Mouse (Mus musculus) kidney, adult 2 months (tissue): ENCODE results near the gene Homez.

Source experiments
- CTCF ChIP-seq: fragments of 200-500 bp; conservative IDR thresholded peaks from 2 replicates; pipeline ENCODE4 v1.5.1; 2011; ENCODE audit warnings: low read depth, mild to moderate bottlenecking, control low read depth, low read length, moderate library complexity, mixed read lengths; ENCODE audit not compliant: insufficient read depth, insufficient read length
- POLR2A ChIP-seq: fragments of 200-500 bp; IDR thresholded peaks from one replicate; pipeline ENCODE4 v1.6.1; 2011; ENCODE audit warnings: low read depth, low read length, control low read depth

DNA sequence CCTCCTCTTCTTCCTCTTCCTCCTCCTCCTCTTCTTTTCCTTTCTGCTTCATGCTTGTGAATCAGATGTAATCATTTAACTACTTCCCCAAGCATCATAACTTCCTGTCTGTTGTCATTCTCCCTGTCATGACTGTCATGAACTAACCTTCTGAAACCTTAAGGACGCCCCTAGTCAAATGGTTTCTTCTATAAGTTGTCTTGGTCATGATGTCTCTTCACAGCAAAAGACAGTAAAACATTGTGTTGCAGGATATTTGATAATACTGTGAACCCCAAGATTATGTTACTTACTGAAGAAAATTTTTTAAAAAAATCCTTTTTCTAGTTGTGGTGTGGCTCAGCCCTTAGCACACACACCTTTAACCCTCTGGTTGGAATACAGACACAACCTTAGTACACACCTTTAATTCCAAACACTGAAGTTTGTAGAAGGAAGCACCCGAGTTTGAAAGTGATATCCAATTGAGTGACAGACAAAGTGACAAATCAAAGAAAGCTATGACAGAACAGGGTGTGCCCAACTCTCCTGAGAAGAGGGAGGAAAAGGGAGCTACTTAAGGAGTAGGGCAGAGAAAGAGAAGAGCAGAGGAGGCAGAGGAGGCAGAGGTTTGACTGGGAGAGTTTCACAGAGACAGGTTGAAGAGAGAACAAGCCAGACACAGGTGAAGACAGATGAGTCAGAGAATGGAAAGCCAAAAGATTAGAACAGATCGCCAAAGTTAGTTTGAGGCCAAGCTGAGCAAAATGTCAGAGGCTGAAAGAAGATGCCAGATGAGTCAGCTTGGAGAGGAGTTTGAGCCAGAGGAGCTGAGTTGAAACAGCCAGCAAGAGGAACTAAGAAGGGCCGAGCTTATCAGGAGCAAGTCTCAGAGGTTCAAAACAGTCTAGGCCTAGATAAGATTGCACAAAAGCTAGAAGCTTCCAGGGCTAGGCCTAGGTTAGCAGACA, 61.8 kb downstream of the Homez start:
- no peak for TF ChIP-seq CTCF
- no peak for TF ChIP-seq POLR2A
